Mouse (Mus musculus) ovary, postnatal 10 days (tissue): ENCODE data around the gene Gli2.
A peak's percentile ranks its signal among the peaks of the same experiment; 100 is the strongest.

Experiments
- DNase-seq: peaks from one replicate; pipeline ENCODE4 v3.0.0; 2022; ENCODE audit warnings: low spot score

Gene Gli2

DNA sequence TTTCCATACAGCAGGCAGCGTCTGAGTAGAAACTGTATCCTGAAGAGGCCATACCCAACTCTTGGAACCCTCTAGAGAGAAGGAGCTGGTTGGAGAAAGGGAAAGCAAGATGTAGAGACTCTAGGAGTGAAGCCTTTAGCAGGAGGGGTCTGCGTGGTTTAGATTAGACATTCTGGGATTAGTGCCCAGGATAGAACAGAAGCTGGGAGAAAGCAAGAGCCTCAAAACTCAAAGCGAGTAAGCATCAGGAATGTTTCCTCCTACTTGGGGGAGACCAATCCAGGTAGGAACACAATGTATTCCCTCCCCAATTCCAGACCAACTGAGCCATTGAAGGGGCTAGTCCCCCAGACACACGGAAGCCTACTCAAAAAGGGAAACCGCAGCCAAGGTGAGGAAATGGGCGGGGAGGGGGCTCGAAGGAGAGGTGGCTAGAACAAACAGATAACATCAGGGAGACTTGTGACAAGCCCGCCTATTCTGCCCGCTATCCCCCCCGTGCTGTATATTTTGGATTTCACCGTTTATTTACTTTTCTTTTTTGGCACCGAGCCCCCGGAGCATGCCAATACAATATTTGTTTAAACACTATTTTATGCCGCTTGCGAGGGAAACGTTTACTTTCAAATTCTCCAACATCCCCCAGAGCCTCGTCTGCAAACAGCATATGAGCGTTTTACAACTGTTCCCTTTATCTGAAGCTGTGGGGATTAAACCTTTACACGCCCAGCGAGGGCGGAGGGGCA is 2.1 kb downstream of the Gli2 start:
- DNase-seq = no peak

GRCm38 (mm10) chr1:119049812-119050615 is 3.4 kb downstream of the Gli2 start:
- no peak for DNase-seq

GRCm38 (mm10) chr1:119048988-119049387 is 4.4 kb downstream of the Gli2 start:
- DNase-seq = no peak

DNA sequence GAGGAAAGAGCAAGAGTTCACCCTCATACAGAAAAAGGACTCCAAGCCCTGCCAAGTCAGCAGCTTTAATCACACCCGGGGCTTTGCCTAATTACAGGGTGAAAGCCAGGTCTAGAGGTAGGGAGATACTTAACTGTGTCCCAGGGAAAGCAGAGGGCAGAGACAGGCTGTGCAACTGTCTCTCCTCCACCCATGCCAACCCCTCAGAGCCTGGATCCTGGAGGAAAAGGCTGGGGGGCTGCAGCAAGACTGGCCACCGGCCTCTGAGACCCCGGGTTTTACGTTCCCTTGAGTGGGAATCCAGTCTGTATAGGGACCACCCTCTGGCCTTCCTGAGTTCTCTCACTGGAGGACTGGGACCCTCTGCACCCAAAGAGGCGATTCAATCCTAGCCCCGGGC is 4.9 kb downstream of the Gli2 start:
- DNase-seq = no peak

DNA sequence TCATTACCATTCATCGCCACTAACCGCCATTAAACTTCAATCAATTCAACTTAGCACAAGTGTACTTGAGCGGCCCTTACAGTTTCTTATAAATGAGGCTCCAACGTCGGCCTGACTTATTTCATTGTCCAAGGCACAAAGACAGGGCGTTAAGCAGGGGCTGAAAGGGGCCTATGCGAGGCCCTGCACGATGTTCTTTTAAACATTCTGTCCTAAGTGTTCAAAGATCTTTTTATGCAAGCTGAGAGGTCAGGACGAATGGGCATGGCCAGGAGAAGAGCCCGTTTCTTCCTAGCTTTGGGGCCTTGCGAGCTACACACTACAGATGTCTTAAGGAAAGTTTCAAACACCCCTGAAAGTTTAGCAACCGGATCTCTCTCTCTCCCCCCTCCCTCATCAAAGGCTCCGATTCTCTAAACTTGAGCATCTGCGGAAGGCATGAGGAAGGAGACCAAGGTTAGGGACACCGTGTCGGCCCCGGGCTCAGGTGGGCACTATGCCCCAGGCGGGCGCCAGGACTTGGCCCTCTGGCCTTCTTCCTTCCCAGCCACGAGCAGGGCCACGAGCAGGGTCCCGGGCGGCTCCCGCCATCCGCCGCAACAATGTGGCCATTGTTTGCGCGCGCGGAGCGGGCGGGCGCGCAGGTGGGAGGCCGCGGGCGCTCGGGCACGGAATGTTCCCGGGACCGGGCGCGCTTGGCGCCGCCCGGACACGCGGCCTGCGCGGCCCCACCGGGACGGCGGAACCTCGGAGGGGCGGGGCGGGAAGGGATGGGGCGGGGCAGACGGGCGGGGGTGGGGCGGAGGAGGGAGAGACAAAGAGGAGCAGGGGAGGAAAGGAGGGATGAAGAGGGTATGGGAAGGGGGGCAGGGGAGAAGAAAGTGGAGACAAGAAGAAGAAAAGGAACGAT is 5.7 kb downstream of the Gli2 start:
- DNase-seq = no peak

DNA sequence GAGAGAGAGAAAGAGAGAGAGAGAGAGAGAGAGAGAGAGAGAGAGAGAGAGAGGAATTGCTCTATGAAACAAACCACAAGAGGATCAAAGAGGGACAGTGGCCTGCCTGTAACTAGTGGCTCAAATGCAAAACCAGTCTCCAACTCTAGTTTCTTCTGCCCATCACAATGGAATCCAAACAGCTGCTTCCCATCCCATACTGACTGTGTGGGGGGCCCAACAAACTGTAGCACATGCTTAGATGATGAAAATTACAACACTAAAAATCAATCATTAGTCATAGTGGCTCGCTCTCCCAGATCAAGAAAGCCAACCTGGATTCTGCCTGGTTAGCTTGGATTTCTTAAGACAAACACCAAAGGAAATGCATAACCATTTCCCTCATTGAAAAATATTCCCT is 15.0 kb downstream of the Gli2 start:
- DNase-seq = no peak

- no peak for DNase-seq
Observed at GRCm38 (mm10) chr1:119035931-119036330, 17.5 kb downstream of the Gli2 start.

GRCm38 (mm10) chr1:119035301-119035700 is 18.1 kb downstream of the Gli2 start:
- DNase-seq = no peak

DNA sequence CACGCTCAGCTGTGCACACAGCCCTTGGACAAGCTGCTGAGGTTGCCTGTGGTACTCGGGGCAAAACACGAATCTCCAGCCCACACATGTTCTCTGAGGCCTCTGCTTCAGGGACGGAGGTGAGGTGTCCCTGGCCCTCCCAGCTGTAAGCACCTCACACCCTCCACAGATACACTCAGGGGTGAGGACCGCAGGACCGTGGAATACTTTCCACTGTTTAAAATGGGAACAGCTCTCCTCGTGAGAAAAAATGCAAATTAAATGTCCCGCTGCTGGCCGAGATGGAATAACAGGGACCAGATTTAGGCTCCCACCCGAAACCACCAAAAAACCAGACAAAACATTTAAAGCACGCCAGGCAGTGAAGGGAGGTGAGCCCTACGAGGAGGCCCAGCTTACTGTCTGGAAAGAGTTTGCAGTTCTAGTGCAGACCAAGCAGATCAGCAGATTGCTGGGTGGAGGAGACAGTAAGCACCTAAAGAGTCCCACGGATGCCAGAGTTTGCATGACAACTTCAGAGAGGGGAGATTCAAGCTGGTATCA is 19.2 kb downstream of the Gli2 start:
- no peak for DNase-seq

GRCm38 (mm10) chr1:119033450-119034162 is 19.8 kb downstream of the Gli2 start:
- DNase-seq = peak; percentile 68

DNA sequence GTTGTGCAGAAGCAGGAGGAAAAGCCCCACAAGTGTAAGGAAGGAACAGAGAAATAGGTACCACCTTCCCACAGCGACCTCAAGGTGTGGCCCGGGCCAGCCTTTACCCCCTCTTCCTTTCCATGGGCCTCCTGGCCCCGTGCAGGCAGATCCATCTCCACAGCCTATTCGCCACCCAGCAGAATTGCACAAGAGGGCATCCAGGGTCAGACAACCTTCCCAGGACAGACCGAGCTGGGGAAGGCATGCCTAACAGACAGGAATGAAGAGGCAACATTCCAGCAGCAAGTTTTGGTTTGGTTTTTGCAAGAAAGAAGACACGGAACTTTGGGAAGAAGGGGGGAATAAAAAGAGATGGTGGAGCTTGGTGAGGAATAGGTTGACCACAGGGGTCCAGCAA is 22.2 kb downstream of the Gli2 start:
- DNase-seq = no peak

GRCm38 (mm10) chr1:119025647-119026358 is 27.6 kb downstream of the Gli2 start:
- DNase-seq = no peak

GRCm38 (mm10) chr1:119022311-119022710 is 31.1 kb downstream of the Gli2 start:
- no peak for DNase-seq

DNA sequence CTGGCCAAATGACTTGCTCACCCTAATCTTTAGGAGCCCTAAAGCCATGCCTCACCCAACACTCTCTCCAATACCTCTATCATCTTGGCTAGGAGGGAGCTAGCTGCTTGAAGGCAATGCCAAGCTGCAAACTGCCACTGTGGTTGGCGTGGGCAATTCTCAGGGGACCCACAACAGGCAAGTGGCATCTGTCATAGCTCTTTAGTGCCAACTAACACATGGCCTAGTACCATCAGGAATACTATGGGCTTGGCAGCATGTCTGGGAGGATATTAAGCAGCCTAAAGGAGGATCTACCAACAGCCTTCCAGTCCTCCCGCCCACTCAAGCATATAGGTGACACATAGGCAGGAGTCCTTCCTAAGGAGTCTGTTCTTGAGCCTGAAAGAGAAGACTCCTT is 33.3 kb downstream of the Gli2 start:
- no peak for DNase-seq

- no peak for DNase-seq
Observed at GRCm38 (mm10) chr1:119019056-119019455, 34.4 kb downstream of the Gli2 start.

GRCm38 (mm10) chr1:119016866-119017265 is 36.6 kb downstream of the Gli2 start:
- DNase-seq = no peak

- DNase-seq = no peak
Observed at GRCm38 (mm10) chr1:119015108-119015507, 38.3 kb downstream of the Gli2 start.

- no peak for DNase-seq
Observed at GRCm38 (mm10) chr1:119008949-119009348, 44.5 kb downstream of the Gli2 start.

GRCm38 (mm10) chr1:119003852-119004398 is 49.5 kb downstream of the Gli2 start:
- DNase-seq = no peak

DNA sequence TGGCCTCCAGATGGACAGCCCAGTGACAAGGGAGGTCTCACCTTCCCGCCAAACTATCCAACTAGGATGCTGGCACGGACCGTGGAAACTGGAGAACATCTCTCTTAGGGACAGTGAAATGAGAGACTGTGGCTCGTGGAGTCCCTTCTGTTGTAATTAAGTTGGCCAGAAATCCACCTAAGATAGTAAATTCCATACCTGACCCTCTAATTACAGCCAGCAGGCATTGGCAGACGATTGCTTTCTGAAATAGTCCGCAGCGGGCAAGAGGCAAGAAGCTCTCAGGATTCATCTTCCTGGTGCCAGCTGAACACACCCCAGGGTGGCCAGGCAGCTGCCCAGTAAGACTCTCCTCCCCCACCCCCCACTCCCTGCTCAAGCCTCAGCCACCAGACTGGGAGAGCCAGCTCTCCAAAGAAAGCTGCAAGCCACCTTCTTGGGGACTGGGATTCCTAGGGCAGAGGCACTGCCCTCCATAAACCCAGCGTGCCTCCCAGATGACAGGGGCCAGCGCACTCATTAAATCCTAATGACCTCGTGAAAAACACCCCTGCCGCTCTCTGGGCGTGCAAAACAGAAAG is 51.9 kb downstream of the Gli2 start:
- DNase-seq = no peak
